Mouse (Mus musculus): ENCODE data around the gene Gm49673.
"Not testable (repeated sequence)": the region's sequence is repeated elsewhere in the genome, so short reads cannot be mapped to it uniquely, and the experiment has no call there.

DNA sequence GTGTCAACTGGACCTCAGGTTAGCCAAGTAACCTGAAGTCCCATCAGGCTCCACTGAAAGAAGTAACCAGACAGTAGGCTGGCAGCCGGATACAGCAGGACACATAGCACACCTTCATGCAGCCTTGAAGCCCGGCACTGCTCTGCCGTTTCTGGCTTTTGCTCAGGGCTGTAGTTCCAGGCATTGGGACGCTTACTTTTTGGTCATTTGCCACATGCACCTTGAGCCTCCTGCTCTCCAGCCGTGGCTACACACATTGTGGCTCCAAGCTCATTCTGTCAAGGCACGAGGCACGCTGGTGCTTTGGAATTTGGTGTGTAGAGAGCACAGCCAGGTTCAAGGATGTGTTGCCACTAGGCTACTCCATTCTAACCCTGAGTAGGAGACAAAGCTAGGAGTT lies 7.4 kb upstream of the Gm49673 start:
- TF ChIP-seq CTCF (IDR thresholded peaks at IDR 0.05; ENCODE audit: borderline replicate concordance, extremely low read depth, insufficient read depth, insufficient read length); POLR2A (IDR thresholded peaks at IDR 0.05; ENCODE audit: borderline replicate concordance, extremely low read depth, insufficient read depth, insufficient read length, poor library complexity, severe bottlenecking): not testable (repeated sequence)

All from brain, embryonic 14.5 days (tissue).